Mouse (Mus musculus) liver, embryonic 12.5 days (tissue): Measurements from ENCODE around the gene Ppp6r2. TPM values are rescaled to one million over a fixed set of nuclear protein-coding genes. Genes with fewer than 3 reads are reported as not detected.

Experiments used
- ATAC-seq: fragments of 200-750 bp; cut with Nextera tagmentation; 2 replicates; pipeline ENCODE4 v1.8.0; 2017; ENCODE audit warnings: moderate number of reproducible peaks, mild to moderate bottlenecking, moderate library complexity
- H3K27ac ChIP-seq: fragments of 300-500 bp; sonication (generic); 2 replicates; pipeline ENCODE4 v1.5.1; 2016; ENCODE audit warnings: mild to moderate bottlenecking
- H3K27me3 ChIP-seq: fragments of 300-500 bp; sonication (generic); replicated peaks from 2 replicates; pipeline ENCODE4 v1.6.1; 2016; ENCODE audit warnings: mild to moderate bottlenecking, moderate library complexity
- H3K36me3 ChIP-seq: fragments of 300-500 bp; sonication (generic); 2 replicates; pipeline ENCODE4 v1.6.1; 2016; ENCODE audit warnings: mild to moderate bottlenecking, moderate library complexity
- H3K4me1 ChIP-seq: fragments of 300-500 bp; sonication (generic); 2 replicates; pipeline ENCODE4 v1.6.1; 2016
- H3K4me2 ChIP-seq: fragments of 300-500 bp; sonication (generic); 2 replicates; pipeline ENCODE4 v1.6.1; 2016; ENCODE audit warnings: mild to moderate bottlenecking, moderate library complexity
- H3K4me3 ChIP-seq: fragments of 300-500 bp; sonication (generic); 2 replicates; pipeline ENCODE4 v1.5.1; 2016; ENCODE audit warnings: mild to moderate bottlenecking, moderate library complexity
- H3K9ac ChIP-seq: fragments of 300-500 bp; sonication (generic); 2 replicates; pipeline ENCODE4 v1.6.1; 2016; ENCODE audit warnings: mild to moderate bottlenecking, moderate library complexity
- H3K9me3 ChIP-seq: fragments of 300-500 bp; sonication (generic); replicated peaks from 2 replicates; pipeline ENCODE4 v1.6.1; 2016; ENCODE audit warnings: mild to moderate bottlenecking, moderate library complexity
- WGBS: fragments of 180-500 bp; shearing (Covaris S2); methylation state at CpG from one replicate; pipeline ENCODE4 v1.1.7; 2016; ENCODE audit not compliant: insufficient replicate concordance; 5-methylcytosine and 5-hydroxymethylcytosine counted together
- polyA plus RNA-seq: library from polyadenylated mRNA; unstranded; fragments of >200 nt; fragmentation: Nextera tagmentation; extraction: Ambion mirVana; gene quantifications from 2 replicates; pipeline ENCODE4 v1.2.1, GENCODE M21; 2016

Gene Ppp6r2
- polyA plus RNA-seq, 1 experiment from 2014 or later, result 21.4 TPM

- peaks cover 97% of the 10 kb centered on the region for H3K4me1 ChIP-seq
- peak overlapping the region; percentile 3; the same call in 1 of the 2 replicates for H3K9ac ChIP-seq
- H3K27ac ChIP-seq, result peak overlapping the region; percentile 61
- peak; percentile 1; the same call in 1 of the 2 replicates for ATAC-seq
- 8% methylated on average over 5 of the region's 5 CpGs for WGBS
- H3K36me3 ChIP-seq, result no peaks in the 10 kb centered on the region
- H3K4me3 ChIP-seq, result no peak overlapping the region
- peaks cover 84% of the 10 kb centered on the region for H3K27me3 ChIP-seq
- H3K4me2 ChIP-seq, result peak overlapping the region; percentile 77
- no peaks in the 10 kb centered on the region for H3K9me3 ChIP-seq
These were observed 34.2 kb upstream of the Ppp6r2 start for GRCm38 (mm10) chr15:89177121-89177520.

DNA sequence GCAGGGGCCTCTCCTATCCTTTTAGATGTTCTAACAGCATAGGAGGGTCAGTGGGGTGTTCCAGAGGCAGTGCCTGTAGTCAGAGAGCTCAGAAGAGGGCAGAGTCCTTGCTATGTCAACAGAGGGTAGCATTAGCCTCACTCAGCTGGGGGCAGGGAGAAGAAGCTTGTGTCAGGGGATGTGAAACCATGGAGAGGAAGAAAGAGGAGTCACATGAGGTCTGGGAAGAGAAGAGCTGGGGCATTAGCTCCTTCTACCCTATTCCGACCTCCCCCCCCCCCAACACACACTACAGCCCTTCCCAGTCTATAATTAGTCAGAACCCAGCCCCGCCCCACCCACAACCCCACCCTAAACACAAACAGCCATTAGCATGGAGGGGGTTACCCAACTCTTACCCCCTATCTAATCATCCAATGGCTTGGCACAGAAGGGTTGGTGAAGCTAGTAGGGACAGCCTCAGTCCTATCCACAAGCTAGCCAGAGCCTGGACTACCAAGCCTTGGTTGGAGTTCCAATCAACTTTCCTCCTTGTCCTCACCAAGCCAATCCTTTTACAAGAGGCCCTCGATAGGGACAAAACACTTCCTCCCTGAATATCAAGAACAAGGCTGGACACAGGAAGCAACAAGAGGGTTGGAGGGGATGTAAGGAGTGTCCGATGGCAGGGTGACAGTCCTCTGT is 33.6 kb upstream of the Ppp6r2 start:
- Histone ChIP-seq H3K36me3 (no peaks in the 10 kb centered on the region), H3K9ac (no peak overlapping the region), H3K4me3 (no peak overlapping the region), H3K9me3 (no peaks in the 10 kb centered on the region), H3K4me1 (peaks cover 97% of the 10 kb centered on the region), H3K4me2 (peak overlapping the region; percentile 77), H3K27me3 (peaks cover 84% of the 10 kb centered on the region), H3K27ac (peak overlapping the region; percentile 61)
- peak; percentile 36 for ATAC-seq
- 29% methylated on average over 4 of the region's 4 CpGs for WGBS

GRCm38 (mm10) chr15:89178260-89178860 is 33.0 kb upstream of the Ppp6r2 start:
- Histone ChIP-seq H3K9ac (peak overlapping the region; percentile 43; the same call in 1 of the 2 replicates), H3K4me3 (peak overlapping the region; percentile 64), H3K36me3 (no peaks in the 10 kb centered on the region), H3K4me2 (peak overlapping the region; percentile 77), H3K9me3 (no peaks in the 10 kb centered on the region), H3K4me1 (peaks cover 91% of the 10 kb centered on the region), H3K27ac (peak overlapping the region; percentile 61), H3K27me3 (peaks cover 79% of the 10 kb centered on the region)
- WGBS, result 51% methylated on average over 7 of the region's 7 CpGs
- ATAC-seq, result no peak

DNA sequence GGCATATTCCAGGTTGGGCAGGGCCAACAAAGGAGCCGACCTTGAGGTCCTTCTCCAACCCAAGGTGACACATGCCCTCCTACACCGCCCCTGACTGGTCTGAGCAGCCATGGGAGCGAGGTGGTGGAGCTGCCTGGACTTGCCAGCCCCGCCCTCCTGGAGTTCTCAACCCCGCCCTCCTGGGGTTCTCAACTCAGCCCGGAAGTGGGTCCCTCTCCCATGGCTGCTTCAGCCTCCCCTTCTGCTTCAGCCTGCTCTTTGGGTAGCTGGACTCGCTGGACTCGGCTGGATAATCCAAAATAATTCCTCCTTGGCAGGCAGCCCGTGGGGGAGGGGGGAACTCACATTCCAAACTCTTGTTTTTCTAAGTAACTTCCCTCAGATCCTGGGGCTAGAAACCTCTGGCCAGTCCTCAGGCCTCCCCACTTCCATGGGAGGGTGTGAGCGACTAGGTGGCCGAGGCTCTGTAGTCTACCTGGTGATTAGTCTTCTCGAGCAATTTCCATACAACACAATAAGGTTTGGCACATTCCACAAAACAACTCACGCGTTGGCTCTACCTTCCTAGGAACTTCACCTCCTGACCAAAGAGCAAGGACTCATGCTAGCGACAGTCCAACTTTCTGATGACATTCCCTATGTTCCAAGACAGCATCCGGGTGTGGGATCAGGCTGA is 32.3 kb upstream of the Ppp6r2 start:
- Histone ChIP-seq H3K4me1 (peaks cover 84% of the 10 kb centered on the region), H3K27ac (peak overlapping the region; percentile 61), H3K36me3 (no peaks in the 10 kb centered on the region), H3K27me3 (peaks cover 72% of the 10 kb centered on the region), H3K4me3 (peak overlapping the region; percentile 64), H3K9ac (peak overlapping the region; percentile 63), H3K9me3 (no peaks in the 10 kb centered on the region), H3K4me2 (peak overlapping the region; percentile 77)
- 12% methylated on average over 16 of the region's 16 CpGs for WGBS
- peak; percentile 46 for ATAC-seq

DNA sequence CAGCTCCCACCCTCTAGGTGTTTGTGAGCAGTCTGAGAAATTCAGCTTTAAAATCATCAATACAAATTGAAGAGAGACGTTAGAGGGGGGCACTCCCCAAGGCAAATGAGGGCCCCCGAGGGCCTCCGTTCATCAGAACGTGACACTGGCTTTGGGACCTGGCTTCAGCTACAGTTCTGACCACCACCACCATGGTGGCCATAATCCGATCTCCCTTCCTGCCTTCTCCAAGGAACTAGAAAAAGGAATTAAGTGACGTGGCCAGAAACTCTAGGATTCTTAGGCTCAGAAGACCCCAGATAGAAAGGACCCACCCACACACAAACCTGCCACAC is 31.8 kb upstream of the Ppp6r2 start:
- Histone ChIP-seq H3K27me3 (peaks cover 66% of the 10 kb centered on the region), H3K36me3 (no peaks in the 10 kb centered on the region), H3K4me1 (peaks cover 79% of the 10 kb centered on the region), H3K9me3 (no peaks in the 10 kb centered on the region), H3K27ac (peak overlapping the region; percentile 46; the same call in 1 of the 2 replicates), H3K4me3 (peak overlapping the region; percentile 64), H3K4me2 (peak overlapping the region; percentile 77), H3K9ac (peak overlapping the region; percentile 63)
- ATAC-seq, result no peak
- WGBS, result 24% methylated on average over 6 of the region's 6 CpGs

DNA sequence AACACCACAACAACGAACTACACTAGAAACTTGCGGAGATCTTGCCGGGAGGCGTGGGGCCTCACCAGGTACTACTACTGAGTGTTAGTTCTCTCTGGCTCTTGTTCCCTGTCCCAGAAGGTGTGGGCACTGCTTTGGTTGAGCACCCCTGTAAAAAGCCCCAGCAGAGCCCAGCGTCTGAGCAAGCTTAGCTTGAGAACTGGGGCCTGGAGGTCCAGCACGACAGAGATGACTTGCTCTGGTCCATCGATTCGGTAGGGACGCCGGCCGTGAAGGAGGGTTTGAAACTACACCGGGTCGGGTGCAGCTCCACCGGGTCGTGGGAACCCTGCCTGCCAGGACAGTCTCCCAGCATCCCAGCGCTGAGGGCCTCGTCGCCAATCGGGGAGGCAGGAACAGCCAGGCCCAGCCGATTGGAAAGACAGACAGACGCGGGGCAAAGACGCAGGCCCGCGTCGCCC is 31.2 kb upstream of the Ppp6r2 start:
- H3K9me3 ChIP-seq, result no peaks in the 10 kb centered on the region
- H3K4me2 ChIP-seq, result peak overlapping the region; percentile 77
- ATAC-seq, result no peak
- peak overlapping the region; percentile 46 for H3K27ac ChIP-seq
- peaks cover 61% of the 10 kb centered on the region for H3K27me3 ChIP-seq
- peaks cover 74% of the 10 kb centered on the region for H3K4me1 ChIP-seq
- no peaks in the 10 kb centered on the region for H3K36me3 ChIP-seq
- peak overlapping the region; percentile 63 for H3K9ac ChIP-seq
- 7% methylated on average over 26 of the region's 26 CpGs for WGBS
- peak overlapping the region; percentile 64 for H3K4me3 ChIP-seq

DNA sequence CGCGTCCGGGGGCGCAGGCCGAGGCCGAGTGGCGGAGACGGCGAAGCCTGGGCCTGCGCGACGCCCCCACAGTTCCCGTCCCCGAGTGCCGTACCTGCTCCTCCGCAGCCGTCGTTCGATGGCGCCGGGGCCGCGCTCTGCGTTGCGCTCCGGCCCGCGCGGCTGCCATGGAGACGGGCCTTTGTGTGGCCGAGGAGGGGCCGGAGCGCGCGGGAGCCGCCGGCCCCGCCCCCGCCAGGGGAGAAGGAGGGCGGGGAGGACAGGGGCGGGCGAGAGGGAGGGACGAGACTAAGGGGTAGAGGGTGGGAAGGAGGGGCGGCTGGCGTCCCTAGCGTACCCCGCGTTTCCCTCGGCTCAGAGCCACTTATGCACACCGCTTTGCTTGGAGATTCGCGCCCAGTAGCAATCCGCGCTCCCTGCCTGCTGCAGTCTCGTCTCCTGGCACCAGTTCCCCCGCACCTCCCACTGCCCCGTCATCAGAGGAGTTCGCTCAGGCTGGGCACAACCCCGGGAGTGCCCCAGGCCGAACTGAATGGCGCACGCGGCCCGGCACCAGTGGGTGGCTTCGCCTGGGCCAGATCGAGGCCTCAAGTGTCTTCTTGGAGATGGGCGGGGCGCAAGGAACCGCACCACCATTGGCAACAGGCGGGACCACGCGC is 30.7 kb upstream of the Ppp6r2 start, which contains the start of gene Plxnb2:
Gene Plxnb2, minus strand, starts transcription at position 218 of the 659 bp plus-strand sequence.
- H3K27ac ChIP-seq, result peak within 1 kb of the TSS; percentile 46
- H3K9me3 ChIP-seq, result no peaks in the 10 kb centered on the region
- H3K27me3 ChIP-seq, result peaks cover 55% of the 10 kb centered on the region
- H3K9ac ChIP-seq, result peak within 1 kb of the TSS; percentile 63
- peaks cover 4% of the 10 kb centered on the region; the same call in 1 of the 2 replicates for H3K36me3 ChIP-seq
- peak within 1 kb of the TSS; percentile 64 for H3K4me3 ChIP-seq
- peak within 1 kb of the TSS; percentile 77 for H3K4me2 ChIP-seq
- 2% methylated on average over 62 of the region's 72 CpGs for WGBS
- peaks cover 69% of the 10 kb centered on the region for H3K4me1 ChIP-seq
- ATAC-seq, result peak; percentile 58

DNA sequence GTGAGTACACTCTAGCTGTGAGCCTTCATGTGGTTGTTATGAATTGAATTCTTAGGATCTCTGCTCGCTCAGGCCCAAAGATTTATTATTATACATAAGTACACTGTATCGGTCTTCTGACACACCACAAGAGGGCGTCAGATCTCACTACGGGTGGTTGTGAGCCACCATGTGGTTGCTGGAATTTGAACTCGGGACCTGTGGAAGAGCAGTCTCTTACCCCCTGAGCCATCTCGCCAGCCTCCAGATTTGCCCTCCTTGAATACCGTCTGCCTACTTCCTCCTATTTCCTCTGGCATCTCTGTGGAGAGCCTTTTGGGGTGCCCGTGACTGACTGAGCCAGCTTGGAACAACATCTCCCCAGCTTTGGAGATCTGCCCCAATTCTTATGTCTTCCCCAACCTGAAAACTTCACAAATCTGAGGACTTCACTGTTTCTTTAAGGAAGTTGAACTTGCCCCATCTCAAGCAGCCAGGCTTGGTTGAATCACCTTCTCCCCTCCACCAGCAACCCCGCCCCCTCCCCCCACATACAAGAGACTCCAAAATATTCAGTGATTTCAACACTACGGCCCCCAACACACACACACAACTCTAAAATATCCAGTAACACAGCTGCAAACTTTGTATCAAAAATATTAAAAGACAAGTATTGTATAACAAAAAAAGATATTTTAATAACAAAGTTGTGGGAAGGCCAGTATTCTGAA is 29.6 kb upstream of the Ppp6r2 start:
- H3K27ac ChIP-seq, result peak overlapping the region; percentile 11; the same call in 1 of the 2 replicates
- peaks cover 49% of the 10 kb centered on the region for H3K27me3 ChIP-seq

DNA sequence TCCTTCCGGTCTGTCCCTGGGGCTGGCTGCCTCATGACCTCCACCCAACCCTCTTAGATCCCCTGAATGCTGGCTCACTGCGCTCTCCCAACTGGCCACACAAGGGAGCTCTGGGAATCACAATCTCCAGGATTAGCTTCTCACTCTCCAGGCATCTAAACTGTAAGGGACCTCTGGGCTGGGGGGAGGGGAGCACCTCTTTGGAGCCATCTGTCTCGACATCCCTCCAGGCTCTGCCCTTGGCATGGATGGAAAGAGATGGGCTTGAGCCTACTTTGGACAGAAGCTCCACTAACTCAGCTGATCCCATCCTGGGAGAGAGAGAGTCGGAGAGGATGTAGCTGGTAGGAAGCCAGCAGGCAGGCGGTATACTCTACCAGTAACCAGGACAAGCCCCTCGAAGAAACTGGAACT is 29.0 kb upstream of the Ppp6r2 start:
- 21% methylated on average over 6 of the region's 6 CpGs for WGBS
- Histone ChIP-seq H3K27me3 (peaks cover 49% of the 10 kb centered on the region), H3K4me2 (no peak overlapping the region), H3K9me3 (no peaks in the 10 kb centered on the region), H3K27ac (peak overlapping the region; percentile 11; the same call in 1 of the 2 replicates), H3K9ac (no peak overlapping the region), H3K4me1 (peaks cover 53% of the 10 kb centered on the region), H3K36me3 (peaks cover 20% of the 10 kb centered on the region), H3K4me3 (no peak overlapping the region)
- ATAC-seq, result no peak

More for the DNA sequence above, 29.6 kb upstream of the Ppp6r2 start:
- H3K36me3 ChIP-seq, result peaks cover 14% of the 10 kb centered on the region; the same call in 1 of the 2 replicates
- H3K4me3 ChIP-seq, result no peak overlapping the region
- H3K4me2 ChIP-seq, result peak overlapping the region; percentile 77; the same call in 1 of the 2 replicates
- peaks cover 59% of the 10 kb centered on the region for H3K4me1 ChIP-seq
- no peaks in the 10 kb centered on the region for H3K9me3 ChIP-seq
- no peak for ATAC-seq
- no peak overlapping the region for H3K9ac ChIP-seq
- WGBS, result 33% methylated on average over 10 of the region's 10 CpGs

- WGBS, result 62% methylated on average over 5 of the region's 5 CpGs
These were observed 28.5 kb upstream of the Ppp6r2 start for GRCm38 (mm10) chr15:89182842-89183241.

More at GRCm38 (mm10) chr15:89182842-89183241, 28.5 kb upstream of the Ppp6r2 start:
- Histone ChIP-seq H3K9me3 (no peaks in the 10 kb centered on the region), H3K36me3 (peaks cover 24% of the 10 kb centered on the region), H3K4me2 (no peak overlapping the region), H3K27ac (peak overlapping the region; percentile 11; the same call in 1 of the 2 replicates), H3K9ac (no peak overlapping the region), H3K4me3 (no peak overlapping the region), H3K27me3 (peaks cover 49% of the 10 kb centered on the region), H3K4me1 (peaks cover 47% of the 10 kb centered on the region)
- no peak for ATAC-seq
